8 mouse cellular contexts compared by ENCODE assay signal in genomic region chr9:121858153-121858488, GRCm38 (mm10). TPM values are rescaled to one million over a fixed set of nuclear protein-coding genes. Genes with fewer than 3 reads are reported as not detected.
A peak's percentile ranks its signal among the peaks of the same experiment; 100 is the strongest.
DNase-seq lines count a peak whose midpoint lies in the region; ATAC-seq and TF ChIP-seq lines count a peak whose summit lies in the region.

TSS of gene Higd1a (minus strand) at chr9:121858362.

- H3K4me1 ChIP-seq in erythroblast, embryonic 14.5 days (ENCODE audit: control insufficient read depth) = peaks cover 53% of the 10 kb centered on the region
- no peaks in the 10 kb centered on the region for H3K4me1 ChIP-seq in hindbrain, embryonic 16.5 days (ENCODE audit: control insufficient read depth, insufficient read depth, low read depth, low read length)

- no peaks in the 10 kb centered on the region for H3K27me3 ChIP-seq in erythroblast, embryonic 14.5 days (ENCODE audit: control insufficient read depth)
- H3K27me3 ChIP-seq in Patski = no peaks in the 10 kb centered on the region
- no peaks in the 10 kb centered on the region for H3K27me3 ChIP-seq in hindbrain, embryonic 16.5 days (replicated peaks; ENCODE audit: control insufficient read depth, insufficient read depth, low read length)

- peaks cover 22% of the 10 kb centered on the region for H3K36me3 ChIP-seq in erythroblast, embryonic 14.5 days (ENCODE audit: control insufficient read depth)
- H3K36me3 ChIP-seq in hindbrain, embryonic 16.5 days (ENCODE audit: control insufficient read depth, insufficient read depth, low read length) = no peaks in the 10 kb centered on the region
- H3K36me3 ChIP-seq in macrophage (ENCODE audit: inconsistent target) = no peaks in the 10 kb centered on the region

- CTCF ChIA-PET in Patski (lab: Charles Lee) = interaction anchor here (1.6 kb wide), 1 partner anchor 12 kb away, joined by 4 read pairs; no protein-coding TSS in a partner anchor

- TF ChIP-seq CTCF in Patski (IDR thresholded peaks at IDR 0.05) = no peak

- H3K9ac ChIP-seq in hindbrain, embryonic 16.5 days (ENCODE audit: low read depth, low read length) = peak within 1 kb of the TSS; percentile 81

- peak within 1 kb of the TSS; percentile 98 for H3K27ac ChIP-seq in hindbrain, embryonic 16.5 days (ENCODE audit: low read depth, low read length)
- peak within 1 kb of the TSS; percentile 84 for H3K27ac ChIP-seq in macrophage

- H3K4me3 ChIP-seq in erythroblast, embryonic 14.5 days (replicated peaks) = peak within 1 kb of the TSS; percentile 78
- peak within 1 kb of the TSS; percentile 79 for H3K4me3 ChIP-seq in hindbrain, embryonic 16.5 days (ENCODE audit: low read length)
- H3K4me3 ChIP-seq in macrophage (ENCODE audit: inconsistent target) = peak within 1 kb of the TSS; percentile 60

- H3K9me3 ChIP-seq in erythroblast, embryonic 14.5 days (ENCODE audit: control insufficient read depth, low read length) = no peaks in the 10 kb centered on the region
- H3K9me3 ChIP-seq in hindbrain, embryonic 16.5 days (ENCODE audit: control insufficient read depth, low read length) = no peaks in the 10 kb centered on the region

- H3K79me2 ChIP-seq in macrophage (ENCODE audit: inconsistent target) = peaks cover 38% of the 10 kb centered on the region

- peak within 1 kb of the TSS; percentile 59 for H3K4me2 ChIP-seq in hindbrain, embryonic 16.5 days (ENCODE audit: low read length)

- no peak for DNase-seq in Patski (ENCODE audit: low read depth, low spot score)
- no peak for DNase-seq in gastrocnemius, adult 18-20 months (ENCODE audit: low spot score)
- no peak for DNase-seq in frontal cortex, postnatal 10 days (ENCODE audit: low spot score in 2 of 2)
- DNase-seq in urinary bladder, postnatal 4 days (ENCODE audit: low spot score in 2 of 2) = no peak

- 6% methylated on average over 6 of the region's 6 CpGs for WGBS in hindbrain, embryonic 16.5 days
- WGBS in macrophage (ENCODE audit: missing documents) = 0% methylated on average over 6 of the region's 6 CpGs

- no peak for ATAC-seq in erythroblast, adult 5-6 weeks (replicated peaks; ENCODE audit: low FRiP score, poor library complexity, severe bottlenecking)
- ATAC-seq in Patski = no peak
- ATAC-seq in hindbrain, embryonic 16.5 days = no peak

- POLR2A ChIA-PET in Patski (lab: Charles Lee) = interaction anchor here (1.6 kb wide), 1 partner anchor 12 kb away, joined by 9 read pairs; no protein-coding TSS in a partner anchor

- in situ Hi-C loops in Patski (cut with MboI; ENCODE audit: low pct_unique_long_range_greater_than_20kb) = no loop called here

RNA-seq across cellular contexts. Expression of gene Higd1a, which starts in this region (rescaled TPM):
- 3.0 and 3.7 TPM in 2 replicates for polyA plus RNA-seq in erythroblast, embryonic 14.5 days (2012)
- total RNA-seq in erythroblast, adult 5-6 weeks (2015; ENCODE audit: low replicate concordance) = 8.8 and 12.5 TPM in 2 replicates
- total RNA-seq in erythroblast, adult 5-6 weeks (2017; ENCODE audit: low replicate concordance) = 2.3 and 9.5 TPM in 2 replicates
- polyA plus RNA-seq in Patski (2021) (108 TPM), macrophage (2018) (6.1 to 25.5 TPM (median 16.7 TPM) in 3 replicates)
- 10 to 100 TPM; 82.9 to 95.7 TPM for total RNA-seq in gastrocnemius, adult 18-20 months (2021)
- polyA plus RNA-seq in hindbrain, embryonic 16.5 days (2015; fragmentation: Nextera tagmentation; extraction: Ambion mirVana) = 160 and 166 TPM in 2 replicates
- total RNA-seq in macrophage (2018; cell fraction: chromatin; rRNA removed) = 10 to 100 TPM in 13 of 26 experiments, 1 to 10 TPM in 13; 3.0 to 23.1 (median 9.7) TPM
- total RNA-seq in macrophage (2018; cell fraction: cytosol; rRNA removed) = 10 to 100 TPM; 18.4 to 38.7 (median 30.3) TPM
- total RNA-seq in macrophage (2018; cell fraction: nucleus; rRNA removed) = 10 to 100 TPM in 17 of 26 experiments, 1 to 10 TPM in 9; 6.4 to 21.6 (median 12.1) TPM

Comparison
In these comparisons a context has a peak if more than half of its experiments do, and no peak if none do; other contexts are left out.
1. RNA of gene Higd1a (total RNA-seq): 82.9 to 95.7 TPM in gastrocnemius, adult 18-20 months; 2.3 to 12.5 TPM in erythroblast, adult 5-6 weeks; every median in the first group is over 4 times any median in the second.
2. Peak in every context shown above with its lines, with median percentiles within 50 percentile points of each other: H3K4me3 ChIP-seq.